Mouse (Mus musculus): ENCODE data around the gene Eno1. TPM values are rescaled to one million over a fixed set of nuclear protein-coding genes. Genes with fewer than 3 reads are reported as not detected.

Gene Eno1
- polyA plus RNA-seq, 1 experiment from 2014 or later, result 2,173 TPM

DNA sequence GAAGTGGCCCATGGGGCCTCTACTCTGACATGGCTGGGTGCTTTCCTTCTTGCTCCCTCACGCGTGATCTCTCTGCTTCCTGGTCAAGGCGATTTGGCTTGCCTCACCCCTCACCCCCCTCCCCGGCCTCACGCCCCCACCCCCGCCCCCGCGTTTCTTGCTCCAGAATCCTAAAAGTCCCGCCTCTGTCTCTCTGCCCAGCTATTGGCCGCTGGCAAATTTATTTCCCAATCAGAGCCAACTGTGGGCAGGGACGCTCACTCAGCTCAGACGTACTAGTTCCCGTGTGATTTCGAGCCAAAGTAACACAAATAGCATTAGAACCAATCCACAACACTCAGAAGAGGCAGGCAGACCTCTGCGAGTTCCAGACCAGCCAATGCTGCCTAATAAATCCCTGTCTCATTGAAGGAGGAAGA lies 24.0 kb upstream of the Eno1 start:
- WGBS, result under 1% methylated on average over 15 of the region's 15 CpGs
- no peaks in the 10 kb centered on the region for H3K9me3 ChIP-seq (replicated peaks)
- no peaks in the 10 kb centered on the region for H3K27me3 ChIP-seq (replicated peaks)
- H3K9ac ChIP-seq, result peak overlapping the region; percentile 55
- ATAC-seq (ENCODE audit: insufficient number of reproducible peaks, low FRiP score), result peak; percentile 75
- peak overlapping the region; percentile 71 for H3K4me2 ChIP-seq
- H3K4me3 ChIP-seq, result peak overlapping the region; percentile 36
- no peak overlapping the region; the same call in 1 of the 2 replicates for H3K27ac ChIP-seq (ENCODE audit: poor library complexity, severe bottlenecking)
- H3K36me3 ChIP-seq, result no peaks in the 10 kb centered on the region
- peaks cover 10% of the 10 kb centered on the region; the same call in 1 of the 2 replicates for H3K4me1 ChIP-seq (replicated peaks)

DNA sequence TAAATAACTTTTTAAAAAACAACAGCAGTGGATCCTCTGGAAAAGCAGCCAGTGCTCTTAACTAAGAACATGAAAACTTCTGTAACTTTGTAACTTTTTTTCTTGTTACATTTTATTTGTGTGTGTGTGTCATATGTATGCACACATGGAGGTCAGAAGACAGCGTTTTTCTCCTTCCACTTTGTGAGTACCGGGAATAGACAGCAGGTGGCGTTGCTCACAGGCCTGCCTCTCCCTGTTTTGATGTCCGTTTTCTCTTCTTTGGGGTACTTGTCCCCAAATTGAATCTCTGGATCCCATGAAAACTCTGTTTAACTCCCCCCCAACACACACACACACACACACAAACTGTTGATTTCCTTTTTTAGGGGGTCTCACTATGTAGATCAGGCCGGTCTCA lies 22.6 kb upstream of the Eno1 start:
- Histone ChIP-seq H3K9ac (no peak overlapping the region), H3K4me1 (replicated peaks) (peaks cover 10% of the 10 kb centered on the region; the same call in 1 of the 2 replicates), H3K4me3 (no peak overlapping the region), H3K27me3 (replicated peaks) (no peaks in the 10 kb centered on the region), H3K4me2 (no peak overlapping the region), H3K9me3 (replicated peaks) (no peaks in the 10 kb centered on the region), H3K27ac (ENCODE audit: poor library complexity, severe bottlenecking) (no peak overlapping the region), H3K36me3 (no peaks in the 10 kb centered on the region)
- no peak for ATAC-seq (ENCODE audit: insufficient number of reproducible peaks, low FRiP score)
- 23% methylated on average over 5 of the region's 5 CpGs for WGBS

DNA sequence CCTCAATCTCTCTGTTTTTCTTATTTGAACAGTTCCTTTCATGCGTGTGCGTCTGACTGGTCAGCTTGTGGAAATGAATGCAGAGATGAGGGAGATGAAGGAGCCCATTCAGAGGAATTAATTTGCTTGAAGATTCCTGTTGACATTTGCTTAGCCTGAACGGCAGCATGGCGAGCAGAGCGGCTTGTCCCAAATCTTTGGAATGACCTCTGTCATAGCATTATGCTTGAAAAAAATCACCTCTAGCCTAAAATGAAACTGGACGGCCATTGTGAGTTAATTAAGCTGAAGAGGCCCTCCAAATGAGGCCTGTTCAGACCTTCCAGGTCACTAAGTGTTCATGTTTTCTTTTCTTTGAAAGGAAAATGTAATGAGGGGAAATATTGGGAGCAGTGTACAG lies 20.1 kb upstream of the Eno1 start:
- H3K27me3 ChIP-seq (replicated peaks), result 0 out of 2 replicates have a peak, but pooled peaks cover 4% of the 10 kb centered on the region
- no peaks in the 10 kb centered on the region for H3K36me3 ChIP-seq
- no peak for ATAC-seq (ENCODE audit: insufficient number of reproducible peaks, low FRiP score)
- H3K4me2 ChIP-seq, result no peak overlapping the region
- no peak overlapping the region for H3K9ac ChIP-seq
- WGBS, result 82% methylated on average over 6 of the region's 6 CpGs
- H3K4me3 ChIP-seq, result no peak overlapping the region
- H3K9me3 ChIP-seq (replicated peaks), result no peaks in the 10 kb centered on the region
- no peak overlapping the region for H3K27ac ChIP-seq (ENCODE audit: poor library complexity, severe bottlenecking)
- peaks cover 17% of the 10 kb centered on the region for H3K4me1 ChIP-seq (replicated peaks)

DNA sequence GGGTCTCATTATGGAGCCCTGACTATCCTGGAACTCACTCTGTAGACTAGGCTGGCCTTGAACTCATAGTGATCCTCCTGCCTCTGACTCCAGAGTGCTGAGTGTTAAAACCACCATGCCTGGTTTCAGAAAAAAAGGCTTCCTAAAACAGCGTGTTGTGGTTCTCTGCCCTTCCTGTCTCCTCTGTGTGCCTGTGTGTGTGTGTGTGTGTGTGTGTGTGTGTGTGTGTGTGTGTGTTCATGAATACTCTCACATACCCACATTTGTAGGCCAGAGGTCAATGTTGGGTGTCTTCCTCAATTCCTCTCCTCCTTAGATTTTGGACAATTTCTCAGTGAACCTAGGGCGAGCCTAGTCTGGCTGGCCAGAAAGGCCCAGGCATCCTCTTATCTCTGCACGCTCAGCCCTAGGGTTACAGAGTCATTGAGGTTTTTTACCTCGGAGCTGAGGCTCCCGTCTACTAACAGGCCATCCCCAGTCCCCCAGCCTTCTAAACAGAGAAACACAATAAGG lies 19.4 kb upstream of the Eno1 start:
- 39% methylated on average over 5 of the region's 5 CpGs for WGBS
- Histone ChIP-seq H3K27me3 (replicated peaks) (0 out of 2 replicates have a peak, but pooled peaks cover 5% of the 10 kb centered on the region), H3K9me3 (replicated peaks) (no peaks in the 10 kb centered on the region), H3K27ac (ENCODE audit: poor library complexity, severe bottlenecking) (no peak overlapping the region), H3K36me3 (no peaks in the 10 kb centered on the region), H3K9ac (no peak overlapping the region), H3K4me1 (replicated peaks) (peaks cover 17% of the 10 kb centered on the region), H3K4me3 (no peak overlapping the region), H3K4me2 (no peak overlapping the region)
- no peak for ATAC-seq (ENCODE audit: insufficient number of reproducible peaks, low FRiP score)

DNA sequence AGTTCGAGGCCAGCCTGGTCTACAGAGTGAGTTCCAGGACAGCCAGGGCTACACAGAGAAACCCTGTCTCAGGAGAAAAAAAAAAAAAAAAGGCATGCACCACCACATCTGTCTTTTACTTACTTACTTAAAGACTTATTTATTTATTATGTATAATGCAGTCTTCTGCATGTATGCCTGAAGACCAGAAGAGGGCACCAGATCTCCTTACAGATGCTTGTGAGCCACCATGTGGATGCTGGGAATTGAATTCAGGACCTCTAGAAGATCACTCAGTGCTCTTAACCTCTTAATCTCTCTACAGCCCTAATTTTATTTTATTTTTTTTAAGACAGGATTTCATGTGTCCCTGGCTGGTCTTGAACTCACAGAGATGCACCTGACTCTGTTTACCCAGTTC lies 18.6 kb upstream of the Eno1 start:
- H3K27ac ChIP-seq (ENCODE audit: poor library complexity, severe bottlenecking), result no peak overlapping the region
- H3K36me3 ChIP-seq, result no peaks in the 10 kb centered on the region
- 80% methylated on average over 1 of the region's 1 CpGs for WGBS
- H3K9me3 ChIP-seq (replicated peaks), result no peaks in the 10 kb centered on the region
- 0 out of 2 replicates have a peak, but pooled peaks cover 5% of the 10 kb centered on the region for H3K27me3 ChIP-seq (replicated peaks)
- ATAC-seq (ENCODE audit: insufficient number of reproducible peaks, low FRiP score), result no peak
- H3K4me2 ChIP-seq, result no peak overlapping the region
- H3K4me3 ChIP-seq, result no peak overlapping the region
- H3K4me1 ChIP-seq (replicated peaks), result peaks cover 10% of the 10 kb centered on the region
- no peak overlapping the region for H3K9ac ChIP-seq

DNA sequence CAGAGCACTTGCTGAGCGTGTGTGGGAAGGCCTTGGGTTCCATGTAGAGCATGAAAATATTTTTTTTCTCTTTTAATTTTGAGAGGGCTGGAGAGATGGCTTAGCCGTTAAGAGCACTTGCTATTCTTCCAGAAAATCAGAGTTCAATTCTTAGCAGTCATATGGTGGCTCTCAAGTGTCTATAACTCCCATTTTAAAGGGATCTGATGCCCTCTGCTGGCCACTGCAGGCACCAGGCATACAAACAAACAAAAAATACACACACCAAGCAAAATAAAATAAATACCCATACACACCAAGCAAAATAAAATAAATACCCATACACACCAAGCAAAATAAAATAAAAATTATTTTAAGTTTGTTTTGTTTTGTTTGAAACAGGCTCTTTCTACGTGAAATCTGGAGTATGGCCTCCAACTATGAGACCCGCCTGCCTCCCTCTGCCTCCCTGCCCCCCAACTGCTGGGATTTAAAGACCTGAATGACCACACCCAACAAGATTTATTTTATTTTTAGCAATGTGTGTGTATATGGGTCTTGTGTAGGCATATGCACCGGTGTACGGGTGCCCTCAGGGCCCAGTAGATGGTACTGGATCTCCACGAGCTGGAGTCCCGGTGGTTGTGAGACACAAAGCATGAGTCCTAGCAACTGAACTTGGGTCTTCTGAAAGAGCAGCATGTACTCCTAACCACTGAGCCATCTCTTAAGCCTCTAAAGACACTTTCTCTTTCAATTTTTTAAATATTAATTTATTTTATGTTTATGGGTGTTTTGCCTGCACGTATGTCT lies 16.8 kb upstream of the Eno1 start:
- no peak overlapping the region for H3K27ac ChIP-seq (ENCODE audit: poor library complexity, severe bottlenecking)
- peaks cover 8% of the 10 kb centered on the region for H3K4me1 ChIP-seq (replicated peaks)
- no peaks in the 10 kb centered on the region for H3K36me3 ChIP-seq
- 72% methylated on average over 9 of the region's 9 CpGs for WGBS
- ATAC-seq (ENCODE audit: insufficient number of reproducible peaks, low FRiP score), result no peak
- no peak overlapping the region for H3K9ac ChIP-seq
- no peak overlapping the region for H3K4me2 ChIP-seq
- H3K4me3 ChIP-seq, result no peak overlapping the region
- H3K9me3 ChIP-seq (replicated peaks), result no peaks in the 10 kb centered on the region
- H3K27me3 ChIP-seq (replicated peaks), result 0 out of 2 replicates have a peak, but pooled peaks cover 5% of the 10 kb centered on the region

DNA sequence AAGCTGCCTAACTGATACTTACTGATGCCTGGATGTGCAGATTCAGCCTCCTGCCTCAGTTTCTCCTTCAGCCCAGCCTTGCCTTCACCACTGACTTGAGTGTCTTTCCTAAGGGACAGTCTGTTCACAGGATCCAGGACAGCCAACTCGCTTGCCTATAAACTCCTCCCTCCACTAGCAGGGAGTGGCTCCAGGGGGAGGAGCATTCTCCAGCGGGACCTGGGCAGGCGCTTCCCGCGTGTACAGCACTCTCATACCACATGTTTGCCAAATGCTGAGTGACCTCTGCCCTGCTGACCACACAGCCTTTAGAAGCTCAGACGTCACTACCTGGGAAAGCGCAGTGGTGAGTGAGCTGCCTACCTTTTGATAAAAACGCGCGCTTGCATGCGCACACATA lies 15.9 kb upstream of the Eno1 start:
- 14% methylated on average over 11 of the region's 11 CpGs for WGBS
- no peak overlapping the region for H3K27ac ChIP-seq (ENCODE audit: poor library complexity, severe bottlenecking)
- H3K9ac ChIP-seq, result 0 out of 2 replicates have a peak overlapping the region, but pooled peaks have one; percentile 16
- peak overlapping the region; percentile 58 for H3K4me2 ChIP-seq
- 0 out of 2 replicates have a peak, but pooled peaks cover 5% of the 10 kb centered on the region for H3K27me3 ChIP-seq (replicated peaks)
- ATAC-seq (ENCODE audit: insufficient number of reproducible peaks, low FRiP score), result peak; percentile 60; the same call in 1 of the 2 replicates
- peaks cover 8% of the 10 kb centered on the region for H3K4me1 ChIP-seq (replicated peaks)
- H3K9me3 ChIP-seq (replicated peaks), result no peaks in the 10 kb centered on the region
- no peaks in the 10 kb centered on the region for H3K36me3 ChIP-seq
- no peak overlapping the region for H3K4me3 ChIP-seq

DNA sequence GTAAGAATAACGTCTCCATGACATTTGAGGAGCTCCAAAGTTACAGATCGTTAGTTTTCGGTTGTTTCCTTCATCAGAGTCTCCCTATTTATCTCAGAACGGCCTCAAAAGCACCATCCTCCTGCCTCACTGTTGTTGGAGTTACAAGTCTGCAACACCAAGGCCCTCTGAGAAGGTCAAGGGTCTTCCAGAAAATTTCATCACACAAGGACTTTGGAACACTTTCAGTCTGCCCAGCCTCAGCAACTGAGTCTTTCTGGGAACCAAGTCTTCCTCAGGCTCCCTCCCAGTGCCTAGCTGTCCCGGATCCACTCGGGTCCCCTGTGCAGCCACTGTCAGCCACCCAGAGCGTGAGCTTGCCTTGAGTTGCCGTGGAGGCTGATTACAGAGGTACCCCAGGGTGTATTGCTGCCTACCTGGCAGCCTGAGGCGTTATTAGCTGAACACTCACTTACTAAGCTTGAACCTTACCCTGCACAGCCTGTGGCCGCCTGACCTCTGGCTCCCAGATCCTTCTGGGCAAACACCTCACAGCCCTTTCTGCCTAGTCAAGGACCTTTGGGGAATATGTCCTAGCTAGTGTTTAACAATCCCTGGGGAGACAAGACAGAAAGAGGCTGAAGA lies 15.4 kb upstream of the Eno1 start:
- WGBS, result 49% methylated on average over 10 of the region's 10 CpGs
- peak overlapping the region; percentile 58 for H3K4me2 ChIP-seq
- no peaks in the 10 kb centered on the region for H3K9me3 ChIP-seq (replicated peaks)
- no peak overlapping the region for H3K27ac ChIP-seq (ENCODE audit: poor library complexity, severe bottlenecking)
- H3K36me3 ChIP-seq, result no peaks in the 10 kb centered on the region
- ATAC-seq (ENCODE audit: insufficient number of reproducible peaks, low FRiP score), result no peak
- H3K27me3 ChIP-seq (replicated peaks), result 0 out of 2 replicates have a peak, but pooled peaks cover 5% of the 10 kb centered on the region
- H3K9ac ChIP-seq, result 0 out of 2 replicates have a peak overlapping the region, but pooled peaks have one; percentile 16
- no peak overlapping the region for H3K4me3 ChIP-seq
- H3K4me1 ChIP-seq (replicated peaks), result peaks cover 8% of the 10 kb centered on the region

DNA sequence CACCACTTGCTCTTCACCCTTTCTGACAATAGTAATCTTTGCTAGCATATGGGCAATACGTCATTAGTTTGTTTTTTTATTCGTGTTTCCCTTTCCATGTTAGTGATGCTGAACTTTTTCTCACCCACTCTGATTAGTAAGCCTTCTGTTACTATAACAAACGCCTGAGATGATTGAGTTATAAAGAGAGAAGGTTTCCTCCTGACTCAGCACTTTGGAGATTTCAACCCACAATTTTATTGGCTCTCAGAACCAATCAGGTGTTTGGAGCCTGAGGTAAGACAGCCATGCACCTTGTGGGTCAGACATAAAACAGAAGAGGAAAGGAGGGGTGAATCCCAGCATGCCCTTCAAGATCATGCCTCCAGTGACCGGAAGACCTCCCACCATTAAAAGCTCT lies 12.7 kb upstream of the Eno1 start:
- H3K36me3 ChIP-seq, result no peaks in the 10 kb centered on the region
- H3K27ac ChIP-seq (ENCODE audit: poor library complexity, severe bottlenecking), result no peak overlapping the region
- H3K9ac ChIP-seq, result no peak overlapping the region
- no peak for ATAC-seq (ENCODE audit: insufficient number of reproducible peaks, low FRiP score)
- WGBS, result 82% methylated on average over 4 of the region's 4 CpGs
- 0 out of 2 replicates have a peak, but pooled peaks cover 5% of the 10 kb centered on the region for H3K27me3 ChIP-seq (replicated peaks)
- H3K4me3 ChIP-seq, result no peak overlapping the region
- no peak overlapping the region for H3K4me2 ChIP-seq
- no peaks in the 10 kb centered on the region for H3K9me3 ChIP-seq (replicated peaks)
- peaks cover 19% of the 10 kb centered on the region for H3K4me1 ChIP-seq (replicated peaks)

DNA sequence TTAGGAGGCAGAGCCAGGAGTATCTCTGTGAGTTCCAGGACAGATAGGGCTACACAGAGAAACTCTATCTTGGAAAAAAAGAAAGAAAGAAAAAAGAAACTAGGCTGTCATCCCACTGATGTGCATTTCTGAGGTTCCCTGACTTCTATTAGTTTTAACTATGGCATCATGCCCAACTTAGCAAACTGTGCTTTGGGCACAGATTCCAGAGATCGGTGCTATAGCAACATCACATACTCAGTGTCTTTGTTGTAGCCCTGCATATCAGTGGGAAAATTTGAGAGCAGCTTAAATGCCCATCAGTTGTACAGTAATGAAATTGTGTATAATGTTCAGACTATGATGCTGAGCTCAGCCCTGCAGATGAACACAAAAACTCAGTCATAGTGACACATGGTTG lies 10.8 kb upstream of the Eno1 start:
- Histone ChIP-seq H3K4me3 (no peak overlapping the region), H3K36me3 (no peaks in the 10 kb centered on the region), H3K4me2 (no peak overlapping the region), H3K9ac (no peak overlapping the region), H3K9me3 (replicated peaks) (no peaks in the 10 kb centered on the region), H3K4me1 (replicated peaks) (peaks cover 33% of the 10 kb centered on the region), H3K27ac (ENCODE audit: poor library complexity, severe bottlenecking) (no peak overlapping the region), H3K27me3 (replicated peaks) (0 out of 2 replicates have a peak, but pooled peaks cover 5% of the 10 kb centered on the region)
- 83% methylated on average over 1 of the region's 1 CpGs for WGBS
- no peak for ATAC-seq (ENCODE audit: insufficient number of reproducible peaks, low FRiP score)
